Mouse (Mus musculus) liver, adult 2 months (tissue): ENCODE results near the gene Ralgps1.

Experiments used
- CTCF ChIP-seq: fragments of 200-500 bp; IDR thresholded peaks from 2 replicates; pipeline ENCODE4 v1.5.1; 2011; ENCODE audit warnings: low read depth, low read length, control low read depth
- POLR2A ChIP-seq: fragments of 200-500 bp; IDR thresholded peaks from 2 replicates; pipeline ENCODE4 v1.6.1; 2011; ENCODE audit warnings: low read length, control low read depth; ENCODE audit not compliant: insufficient read depth; ENCODE audit errors: extremely low read depth

DNA sequence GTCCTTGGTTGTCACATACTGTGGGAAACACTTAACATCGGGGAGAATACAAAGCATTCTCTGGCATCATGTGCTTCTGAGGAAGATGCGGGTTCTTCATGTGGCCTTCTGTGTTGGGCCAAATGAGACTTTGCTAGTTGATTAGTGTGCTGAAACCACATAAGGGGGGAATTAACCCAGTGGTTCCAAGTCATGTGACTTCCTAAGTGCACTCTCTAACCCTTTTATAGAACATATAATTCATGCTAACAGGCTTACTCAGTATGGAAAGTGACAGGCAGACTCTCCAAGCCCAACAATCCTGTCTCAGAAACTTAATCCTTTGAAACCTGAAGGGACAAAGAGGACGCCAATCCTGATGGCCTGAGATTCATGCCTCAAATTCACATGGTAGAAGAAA is 68.9 kb downstream of the Ralgps1 start:
- TF ChIP-seq CTCF (no peak), POLR2A (no peak)
